Mouse (Mus musculus) adrenal gland, adult 8-10 months (tissue): ENCODE results near the gene Abcg2. TPM values are rescaled to one million over a fixed set of nuclear protein-coding genes. Genes with fewer than 3 reads are reported as not detected.

ENCODE experiments used
- DNase-seq: peaks from one replicate; pipeline ENCODE4 v3.0.0; 2022
- total RNA-seq, 4 experiments: library from RNA; stranded (reverse); gene quantifications; 2 replicates each; pipeline ENCODE4 v1.2.4; 2022

Gene Abcg2
- total RNA-seq, 4 experiments from 2014 or later, result 22.6 to 47.4 (median 31.8) TPM

- DNase-seq, result no peak
These were observed 54.2 kb downstream of the Abcg2 start for GRCm38 (mm10) chr6:58638566-58638965.

- DNase-seq, result no peak
These were observed 55.1 kb downstream of the Abcg2 start for GRCm38 (mm10) chr6:58639391-58639790.

- peak; percentile 70 for DNase-seq
These were observed 56.2 kb downstream of the Abcg2 start for GRCm38 (mm10) chr6:58640333-58641018.

- DNase-seq, result no peak
These were observed 56.9 kb downstream of the Abcg2 start for GRCm38 (mm10) chr6:58641056-58641799.

- DNase-seq, result no peak
These were observed 57.9 kb downstream of the Abcg2 start for GRCm38 (mm10) chr6:58642191-58642590.

- DNase-seq, result no peak
These were observed 60.3 kb downstream of the Abcg2 start for GRCm38 (mm10) chr6:58644586-58644985.

- no peak for DNase-seq
These were observed 63.9 kb downstream of the Abcg2 start for GRCm38 (mm10) chr6:58648100-58648749.

- DNase-seq, result no peak
These were observed 65.8 kb downstream of the Abcg2 start for GRCm38 (mm10) chr6:58650136-58650535.

- DNase-seq, result no peak
These were observed 66.7 kb downstream of the Abcg2 start for GRCm38 (mm10) chr6:58651038-58651437.

- DNase-seq, result no peak
These were observed 76.7 kb downstream of the Abcg2 start for GRCm38 (mm10) chr6:58660951-58661575.

- DNase-seq, result no peak
These were observed 93.5 kb downstream of the Abcg2 start for GRCm38 (mm10) chr6:58677802-58678201.

GRCm38 (mm10) chr6:58678530-58678929 lies 94.2 kb downstream of the Abcg2 start:
- no peak for DNase-seq

GRCm38 (mm10) chr6:58691584-58691983 lies 107.3 kb downstream of the Abcg2 start:
- no peak for DNase-seq

GRCm38 (mm10) chr6:58694257-58694656 lies 109.9 kb downstream of the Abcg2 start:
- DNase-seq, result no peak

- DNase-seq, result no peak
These were observed 110.4 kb downstream of the Abcg2 start for GRCm38 (mm10) chr6:58694765-58695164.

- DNase-seq, result no peak
These were observed 126.0 kb downstream of the Abcg2 start for GRCm38 (mm10) chr6:58710369-58710768.

GRCm38 (mm10) chr6:58711909-58712308 lies 127.6 kb downstream of the Abcg2 start:
- no peak for DNase-seq

- no peak for DNase-seq
These were observed 149.5 kb downstream of the Abcg2 start for GRCm38 (mm10) chr6:58733851-58734250.

GRCm38 (mm10) chr6:58735090-58735489 lies 150.8 kb downstream of the Abcg2 start:
- no peak for DNase-seq
